Mouse (Mus musculus) thymus, postnatal 0 days (tissue): Measurements from ENCODE around the gene Pdpk1. TPM values are rescaled to one million over a fixed set of nuclear protein-coding genes. Genes with fewer than 3 reads are reported as not detected.
"Not testable (repeated sequence)": the region's sequence is repeated elsewhere in the genome, so short reads cannot be mapped to it uniquely, and the experiment has no call there.

ENCODE experiments used
- DNase-seq: peaks from one replicate; pipeline ENCODE4 v3.0.0-alpha.2; 2015; ENCODE audit warnings: low spot score
- polyA plus RNA-seq: library from polyadenylated mRNA; unstranded; fragments of >200 nt; fragmentation: Nextera tagmentation; extraction: Ambion mirVana; gene quantifications from 2 replicates; pipeline ENCODE4 v1.2.1, GENCODE M21; 2015

The Pdpk1 gene
- polyA plus RNA-seq, 1 experiment from 2014 or later = 62.0 TPM

GRCm38 (mm10) chr17:24163176-24163962 is 12.6 kb upstream of the Pdpk1 start, which contains the start of gene Amdhd2:
Gene Amdhd2 (minus strand): TSS chr17:24163766.
- DNase-seq = peak; percentile 95

DNA sequence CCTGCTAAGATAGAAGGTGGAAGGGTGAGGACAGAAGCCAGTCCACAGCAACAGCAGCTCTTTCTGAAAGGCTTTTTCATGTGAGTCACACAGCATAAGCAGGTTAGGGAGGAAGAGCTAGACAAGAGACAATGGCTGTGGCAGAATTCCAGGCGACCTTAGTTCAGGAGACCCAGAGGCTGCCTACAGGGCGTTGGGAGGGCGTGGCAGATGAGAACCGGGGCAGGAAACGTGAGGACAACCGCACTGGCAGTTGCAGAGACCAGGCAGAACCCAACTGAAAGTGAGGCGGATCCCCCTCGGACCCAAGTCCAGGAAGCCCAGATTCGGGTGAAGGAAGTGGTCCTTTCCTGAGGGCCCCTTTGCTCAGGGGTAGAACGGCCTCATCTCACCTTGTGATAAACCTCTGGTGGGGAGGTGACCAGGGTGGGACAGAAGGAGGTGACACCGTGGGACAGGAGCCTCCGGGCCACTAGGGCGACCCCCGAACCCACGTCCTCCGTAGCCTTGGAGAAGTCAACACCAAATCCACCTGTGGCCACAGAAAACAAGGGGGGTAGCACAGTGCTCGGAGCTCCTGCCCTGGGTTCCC is 12.0 kb upstream of the Pdpk1 start:
- peak; percentile 17 for DNase-seq

DNA sequence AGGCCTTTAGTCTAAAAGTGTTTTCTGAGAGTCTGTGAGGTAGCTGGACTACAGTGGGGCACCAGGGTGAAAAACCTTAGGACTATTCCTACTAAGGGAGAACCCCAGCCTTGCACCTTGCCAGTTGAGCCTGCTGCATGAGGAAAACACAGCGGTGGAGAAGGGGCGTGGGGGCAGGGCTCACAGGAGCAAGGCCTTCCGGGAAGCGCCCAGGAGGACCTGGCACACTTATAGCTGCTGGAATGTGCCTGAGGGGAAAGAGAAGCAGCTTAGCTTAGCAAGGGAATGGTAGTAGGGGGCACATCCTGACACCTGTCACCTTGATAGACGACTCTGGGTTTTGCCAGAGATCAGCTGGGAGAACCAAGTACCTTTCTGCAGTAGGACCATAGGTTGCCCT is 10.7 kb upstream of the Pdpk1 start:
- no peak for DNase-seq

GRCm38 (mm10) chr17:24157526-24157925 is 6.8 kb upstream of the Pdpk1 start:
- no peak for DNase-seq

DNA sequence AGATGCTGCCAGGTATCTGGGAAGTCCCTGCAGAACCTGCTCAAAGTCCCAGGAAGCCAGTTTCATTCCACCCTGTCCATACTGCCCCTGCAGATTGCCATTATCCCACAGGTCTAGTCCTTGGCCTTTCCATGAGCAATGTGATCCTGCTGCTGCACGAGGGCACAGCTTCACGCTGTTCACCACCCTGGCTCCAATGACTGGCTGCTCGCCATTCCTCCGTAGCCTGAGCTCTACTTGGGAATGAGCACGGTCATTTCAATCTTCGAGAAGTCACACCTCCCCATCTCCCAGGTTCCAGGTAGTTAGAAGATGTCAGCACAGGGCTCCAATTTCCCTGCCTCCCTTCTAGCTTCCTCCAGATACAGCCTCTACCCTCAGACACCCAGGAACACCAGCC is 6.4 kb upstream of the Pdpk1 start:
- DNase-seq = no peak

DNA sequence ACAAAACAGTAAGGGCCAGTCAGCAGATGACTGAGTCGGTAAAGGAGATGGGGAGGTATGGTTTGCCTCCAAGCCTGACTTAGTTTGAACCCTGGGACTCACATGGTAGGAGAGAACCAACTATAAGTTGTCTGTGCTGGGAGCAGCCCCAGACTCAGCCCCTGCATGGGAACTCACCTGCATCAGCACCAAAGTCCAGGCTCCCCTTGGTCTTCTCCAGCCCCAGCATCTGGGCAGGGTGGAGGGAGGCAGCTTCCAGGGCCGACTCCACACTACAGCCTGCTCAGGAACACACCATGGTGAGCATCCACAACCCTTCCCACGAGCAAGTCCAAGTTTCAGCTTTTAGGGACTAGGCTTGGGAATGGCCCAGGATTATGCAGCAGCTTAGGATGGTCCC is 5.7 kb upstream of the Pdpk1 start:
- no peak for DNase-seq

DNA sequence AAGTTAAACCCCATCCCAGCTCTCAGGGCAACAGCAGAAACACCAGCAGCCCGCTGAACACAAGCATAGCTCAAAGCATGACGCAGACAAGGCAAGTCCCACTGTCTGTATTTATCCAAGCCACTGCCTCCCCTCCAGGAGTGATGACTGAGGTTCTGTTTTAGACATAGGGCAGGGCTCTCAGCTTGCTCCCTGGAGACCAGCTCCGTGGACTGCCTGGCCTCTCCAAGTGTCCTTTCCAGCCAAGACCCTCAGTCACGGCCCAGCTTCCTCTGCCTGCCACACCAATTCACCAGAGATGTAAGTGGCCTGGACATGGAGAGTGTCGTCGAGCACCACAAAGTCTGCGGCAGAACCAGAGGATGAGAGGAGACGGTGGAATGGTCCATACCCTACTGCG is 5.0 kb upstream of the Pdpk1 start:
- DNase-seq = no peak

DNA sequence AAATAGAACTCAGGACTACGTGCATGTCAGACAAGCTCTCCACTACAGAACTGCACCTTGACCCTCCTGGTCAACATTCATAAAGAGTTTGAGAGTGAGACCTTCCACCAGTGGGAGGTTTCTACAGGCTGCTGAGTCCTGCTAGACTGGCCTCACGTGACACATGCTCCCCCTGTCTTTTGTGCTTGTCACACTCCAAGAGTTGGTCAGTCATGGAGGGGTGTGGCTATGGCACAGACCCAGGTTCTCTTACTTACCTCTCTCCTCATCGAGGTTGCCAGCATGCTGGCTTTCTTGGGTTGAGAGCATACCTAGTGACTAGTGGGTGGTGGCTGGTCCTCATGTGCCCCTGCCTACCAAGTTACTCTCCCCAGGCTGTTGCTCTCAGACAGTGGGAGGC is 3.7 kb upstream of the Pdpk1 start:
- no peak for DNase-seq

DNA sequence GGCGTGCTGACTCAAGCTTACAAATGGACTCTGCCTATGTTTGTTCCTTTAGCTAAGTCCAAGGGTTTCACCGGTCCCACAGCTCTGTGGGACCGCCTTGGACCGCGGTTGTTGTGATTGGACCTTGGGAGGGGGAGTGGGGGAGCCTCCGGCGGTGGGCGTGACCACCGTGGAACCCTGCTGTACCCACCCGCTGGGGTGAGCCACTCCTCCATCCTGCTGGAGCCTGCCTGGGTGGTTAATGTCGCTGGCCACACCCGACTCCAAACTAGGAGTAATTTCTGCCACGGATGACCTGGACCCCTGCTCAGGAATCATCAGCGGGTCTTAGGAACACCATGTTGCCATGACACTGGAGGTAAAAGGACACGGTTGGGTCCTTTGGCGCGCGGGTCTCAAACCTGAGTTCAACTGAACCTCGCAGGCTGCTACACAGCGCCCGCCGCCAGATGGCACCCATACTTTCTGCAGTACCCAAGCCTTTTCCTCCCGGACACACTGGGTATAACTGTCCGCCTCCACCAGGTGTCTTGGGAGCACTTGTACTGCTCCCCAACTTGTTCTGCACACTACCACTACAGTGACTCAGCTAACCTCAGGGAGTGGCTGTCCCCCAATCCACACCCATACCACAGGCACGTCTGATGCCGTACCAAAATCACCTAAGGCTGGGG is 1.3 kb upstream of the Pdpk1 start:
- DNase-seq = peak; percentile 89

- DNase-seq = no peak
These were observed 658 bp upstream of the Pdpk1 start for GRCm38 (mm10) chr17:24151382-24151781.

- DNase-seq = no peak
These were observed 1.3 kb downstream of the Pdpk1 start for GRCm38 (mm10) chr17:24149421-24149820.

DNA sequence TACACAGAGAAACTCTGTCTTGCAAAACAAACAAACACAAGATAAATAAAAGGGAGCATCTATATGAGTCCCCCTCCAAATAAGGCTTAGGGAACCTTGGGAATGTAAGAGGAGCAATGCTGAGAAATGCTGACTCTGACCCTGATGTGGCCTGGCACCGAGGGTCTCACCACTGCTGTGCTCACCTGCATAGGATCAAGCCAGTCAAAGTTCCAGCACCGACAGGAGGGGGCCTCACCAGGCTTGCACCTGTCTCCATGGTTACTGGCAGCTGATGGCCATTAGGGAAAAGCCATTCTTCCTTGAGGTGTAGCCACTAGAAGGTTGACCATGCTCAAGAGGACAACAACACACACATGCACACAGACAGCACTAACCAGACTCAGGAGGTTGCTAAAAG is 7.8 kb downstream of the Pdpk1 start:
- DNase-seq = no peak

DNA sequence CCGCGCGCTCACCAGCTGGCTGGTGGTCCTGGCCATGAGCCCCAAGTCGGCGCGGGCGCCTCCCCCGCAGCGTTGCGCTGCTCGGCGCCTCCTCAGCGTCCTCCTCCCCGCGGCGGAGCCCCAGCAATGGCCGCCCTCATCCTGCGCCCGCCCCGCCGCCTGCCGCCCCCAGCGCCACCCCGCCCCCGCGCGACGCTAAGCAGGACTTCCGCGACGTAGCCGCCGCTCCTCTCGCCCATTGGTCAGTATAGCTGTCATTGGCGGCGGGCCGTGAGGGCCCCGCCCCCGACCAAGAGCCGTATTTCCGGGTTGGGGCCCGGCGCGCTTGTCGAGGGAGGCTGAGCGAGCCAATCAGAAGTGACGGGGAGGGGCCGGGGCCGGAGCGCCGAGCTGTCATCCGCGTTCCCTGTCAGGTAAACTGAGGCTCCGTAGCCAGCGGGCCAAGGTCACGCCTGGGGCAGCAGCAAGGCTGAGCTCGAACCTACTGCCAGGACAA is 9.3 kb downstream of the Pdpk1 start:
- DNase-seq = peak; percentile 98

GRCm38 (mm10) chr17:24140845-24141424 is 9.8 kb downstream of the Pdpk1 start:
- DNase-seq = peak; percentile 71

- no peak for DNase-seq
These were observed 10.8 kb downstream of the Pdpk1 start for GRCm38 (mm10) chr17:24139968-24140367.

- DNase-seq = no peak
These were observed 11.5 kb downstream of the Pdpk1 start for GRCm38 (mm10) chr17:24139256-24139655.

- DNase-seq = peak; percentile 74
These were observed 13.4 kb downstream of the Pdpk1 start for GRCm38 (mm10) chr17:24137226-24137880.

DNA sequence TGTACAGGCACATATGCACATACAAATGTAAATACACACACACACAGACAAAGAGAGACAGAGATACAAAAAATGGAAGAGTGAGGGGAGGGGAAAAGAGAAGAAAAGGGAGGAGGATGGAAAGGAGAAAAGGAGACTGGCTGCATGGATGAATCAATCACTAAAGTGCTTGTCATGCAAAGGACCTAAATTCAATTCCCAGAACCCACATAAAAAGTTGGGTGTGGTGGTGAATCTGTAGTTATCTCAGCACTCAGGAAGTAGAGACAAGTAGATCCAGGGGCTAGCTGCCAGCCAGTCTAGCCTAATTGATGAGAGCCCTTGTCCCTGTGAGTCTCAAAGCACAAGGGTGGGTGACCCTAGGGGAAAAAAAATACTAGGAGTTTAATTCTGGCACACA is 16.7 kb downstream of the Pdpk1 start:
- DNase-seq = no peak

- DNase-seq = not testable (repeated sequence)
These were observed 17.8 kb downstream of the Pdpk1 start for GRCm38 (mm10) chr17:24132919-24133318.

GRCm38 (mm10) chr17:24131570-24131969 is 19.2 kb downstream of the Pdpk1 start:
- no peak for DNase-seq

DNA sequence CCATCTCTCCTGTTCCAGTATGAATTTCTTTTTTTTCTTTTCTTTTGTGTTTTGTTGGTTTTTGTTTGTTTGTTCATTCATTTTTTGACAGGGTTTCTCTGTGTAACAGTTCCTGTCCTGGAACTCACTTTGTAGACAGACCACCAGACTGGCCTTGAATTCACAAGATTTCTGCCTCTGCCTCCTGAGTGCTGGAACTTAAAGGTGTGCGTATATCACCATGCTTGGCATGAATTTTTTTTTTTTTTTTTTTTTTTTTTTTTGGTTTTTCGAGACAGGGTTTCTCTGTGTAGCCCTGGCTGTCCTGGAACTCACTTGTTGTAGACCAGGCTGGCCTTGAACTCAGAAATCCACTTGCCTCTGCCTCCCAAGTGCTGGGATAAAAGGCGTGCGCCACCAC is 21.5 kb downstream of the Pdpk1 start:
- not testable (repeated sequence) for DNase-seq
